Mouse (Mus musculus): Measurements from ENCODE around the gene Mid1. TPM values are rescaled to one million over a fixed set of nuclear protein-coding genes. Genes with fewer than 3 reads are reported as not detected.

The Mid1 gene
- polyA plus RNA-seq, 1 experiment = 15.2 TPM

- Histone ChIP-seq H3ac (ENCODE audit: control insufficient read depth, insufficient read length, low read depth) (no peak overlapping the region), H3K79me3 (ENCODE audit: low read depth) (peaks cover 14% of the 10 kb centered on the region), H3K4me3 (ENCODE audit: insufficient read depth, poor library complexity, severe bottlenecking) (no peak overlapping the region), H3K27me3 (ENCODE audit: control insufficient read depth, insufficient read depth, insufficient read length) (no peaks in the 10 kb centered on the region), H3K79me2 (ENCODE audit: control insufficient read depth, insufficient read depth) (peaks cover 58% of the 10 kb centered on the region), H3K36me3 (ENCODE audit: control insufficient read depth, insufficient read depth) (no peaks in the 10 kb centered on the region)
- TF ChIP-seq CEBPB (IDR thresholded peaks at IDR 0.05; ENCODE audit: low read depth) (no peak), CTCF (IDR thresholded peaks at IDR 0.05; ENCODE audit: control insufficient read depth, insufficient read depth, insufficient read length) (no peak), MAX (IDR thresholded peaks at IDR 0.05) (no peak), USF1 (IDR thresholded peaks at IDR 0.05; ENCODE audit: low read depth) (no peak), FOSL1 (IDR thresholded peaks at IDR 0.05; ENCODE audit: insufficient read depth, low read length, poor library complexity, severe bottlenecking) (no peak), MYOG (IDR thresholded peaks at IDR 0.05; ENCODE audit: control insufficient read depth, extremely low read depth, insufficient read length) (no peak), MYOD1 (IDR thresholded peaks at IDR 0.05; ENCODE audit: control insufficient read depth, insufficient read length, low read depth) (no peak)
Observed at GRCm38 (mm10) chrX:169906054-169906508, 221.1 kb downstream of the Mid1 start.

DNA sequence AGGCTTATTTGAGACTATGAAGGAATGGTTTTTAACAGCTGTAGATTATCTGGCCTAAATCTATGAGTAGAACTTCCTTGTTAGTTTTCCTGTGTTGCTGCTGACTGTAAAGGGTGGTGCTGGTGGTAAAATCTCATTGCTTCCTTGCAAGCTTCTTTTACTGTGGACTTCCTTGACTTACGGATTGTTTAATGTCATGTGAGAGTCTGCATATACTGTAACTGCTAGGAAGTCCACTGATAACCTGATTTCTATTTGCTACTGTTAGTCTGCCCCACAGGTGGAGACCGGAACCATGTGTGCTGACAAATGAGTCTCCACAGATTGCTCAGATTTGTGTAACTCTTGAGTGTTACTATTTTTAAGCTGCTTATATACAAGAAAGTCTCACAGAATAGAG lies 224.9 kb downstream of the Mid1 start:
- Histone ChIP-seq H3K27me3 (ENCODE audit: control insufficient read depth, insufficient read depth, insufficient read length) (no peaks in the 10 kb centered on the region), H3K4me3 (ENCODE audit: insufficient read depth, poor library complexity, severe bottlenecking) (no peak overlapping the region), H3K79me3 (ENCODE audit: low read depth) (peaks cover 9% of the 10 kb centered on the region), H3K79me2 (ENCODE audit: control insufficient read depth, insufficient read depth) (peaks cover 51% of the 10 kb centered on the region), H3ac (ENCODE audit: control insufficient read depth, insufficient read length, low read depth) (no peak overlapping the region), H3K36me3 (ENCODE audit: control insufficient read depth, insufficient read depth) (no peaks in the 10 kb centered on the region)
- no peak for TF ChIP-seq CTCF (IDR thresholded peaks at IDR 0.05; ENCODE audit: control insufficient read depth, insufficient read depth, insufficient read length)
- TF ChIP-seq USF1 (IDR thresholded peaks at IDR 0.05; ENCODE audit: low read depth) = no peak
- TF ChIP-seq MYOD1 (IDR thresholded peaks at IDR 0.05; ENCODE audit: control insufficient read depth, insufficient read length, low read depth) = no peak
- TF ChIP-seq MAX (IDR thresholded peaks at IDR 0.05) = no peak

DNA sequence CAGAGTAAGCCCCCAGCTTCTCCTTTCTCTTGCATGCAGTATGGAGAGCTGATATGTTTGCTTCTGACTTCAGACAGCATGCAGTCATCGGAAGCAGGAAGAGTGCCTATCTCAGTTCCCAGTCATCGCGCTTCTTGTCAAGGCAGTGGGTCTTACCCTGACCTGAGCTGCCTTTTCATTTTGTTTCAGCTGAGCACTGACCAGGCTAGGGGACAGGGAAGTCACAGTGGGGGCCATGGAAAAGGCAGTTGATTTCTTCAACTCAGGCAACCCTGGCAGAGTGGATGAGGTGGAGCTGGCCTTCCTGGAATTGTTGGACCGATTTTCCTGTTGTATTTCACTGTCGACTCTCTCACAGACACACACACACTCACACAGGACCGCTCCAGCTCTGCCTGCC lies 230.7 kb downstream of the Mid1 start:
- Histone ChIP-seq H3ac (ENCODE audit: control insufficient read depth, insufficient read length, low read depth) (no peak overlapping the region), H3K4me3 (ENCODE audit: insufficient read depth, poor library complexity, severe bottlenecking) (no peak overlapping the region), H3K79me3 (ENCODE audit: low read depth) (peaks cover 23% of the 10 kb centered on the region), H3K79me2 (ENCODE audit: control insufficient read depth, insufficient read depth) (peaks cover 44% of the 10 kb centered on the region), H3K36me3 (ENCODE audit: control insufficient read depth, insufficient read depth) (no peaks in the 10 kb centered on the region), H3K27me3 (ENCODE audit: control insufficient read depth, insufficient read depth, insufficient read length) (no peaks in the 10 kb centered on the region)
- TF ChIP-seq FOSL1 (IDR thresholded peaks at IDR 0.05; ENCODE audit: insufficient read depth, low read length, poor library complexity, severe bottlenecking) (no peak), MYOD1 (IDR thresholded peaks at IDR 0.05; ENCODE audit: control insufficient read depth, insufficient read length, low read depth) (no peak), CTCF (IDR thresholded peaks at IDR 0.05; ENCODE audit: control insufficient read depth, insufficient read depth, insufficient read length) (no peak), CEBPB (IDR thresholded peaks at IDR 0.05; ENCODE audit: low read depth) (no peak), USF1 (IDR thresholded peaks at IDR 0.05; ENCODE audit: low read depth) (no peak), MAX (IDR thresholded peaks at IDR 0.05) (no peak), MYOG (IDR thresholded peaks at IDR 0.05; ENCODE audit: control insufficient read depth, extremely low read depth, insufficient read length) (no peak)

DNA sequence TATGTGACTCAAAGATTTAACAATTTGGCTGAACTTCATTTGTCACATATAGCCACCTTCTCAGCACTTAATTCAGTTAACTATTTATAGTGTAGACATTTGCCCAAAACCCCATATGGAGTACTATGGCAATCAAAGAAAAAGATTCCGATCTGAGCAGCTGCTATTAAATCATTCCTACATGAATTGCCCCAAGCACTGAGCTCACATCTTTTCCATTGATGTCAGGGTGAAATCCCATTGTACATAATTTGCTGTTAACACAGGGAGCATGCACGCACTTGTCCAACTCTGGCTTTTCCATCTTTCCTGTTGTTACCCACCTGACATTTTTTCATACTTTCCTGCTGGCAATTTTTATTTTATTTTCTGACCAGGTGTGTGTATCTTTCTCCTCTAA lies 237.5 kb downstream of the Mid1 start:
- Histone ChIP-seq H3K79me2 (ENCODE audit: control insufficient read depth, insufficient read depth) (peaks cover 35% of the 10 kb centered on the region), H3K4me3 (ENCODE audit: insufficient read depth, poor library complexity, severe bottlenecking) (no peak overlapping the region), H3K27me3 (ENCODE audit: control insufficient read depth, insufficient read depth, insufficient read length) (no peaks in the 10 kb centered on the region), H3K36me3 (ENCODE audit: control insufficient read depth, insufficient read depth) (peaks cover 6% of the 10 kb centered on the region), H3ac (ENCODE audit: control insufficient read depth, insufficient read length, low read depth) (no peak overlapping the region), H3K79me3 (ENCODE audit: low read depth) (peaks cover 15% of the 10 kb centered on the region)
- TF ChIP-seq MYOD1 (IDR thresholded peaks at IDR 0.05; ENCODE audit: control insufficient read depth, insufficient read length, low read depth) (no peak), CEBPB (IDR thresholded peaks at IDR 0.05; ENCODE audit: low read depth) (no peak), MYOG (IDR thresholded peaks at IDR 0.05; ENCODE audit: control insufficient read depth, extremely low read depth, insufficient read length) (no peak), MAX (IDR thresholded peaks at IDR 0.05) (no peak), CTCF (IDR thresholded peaks at IDR 0.05; ENCODE audit: control insufficient read depth, insufficient read depth, insufficient read length) (no peak), FOSL1 (IDR thresholded peaks at IDR 0.05; ENCODE audit: insufficient read depth, low read length, poor library complexity, severe bottlenecking) (no peak), USF1 (IDR thresholded peaks at IDR 0.05; ENCODE audit: low read depth) (no peak)

- Histone ChIP-seq H3K27me3 (ENCODE audit: control insufficient read depth, insufficient read depth, insufficient read length) (no peaks in the 10 kb centered on the region), H3K79me3 (ENCODE audit: low read depth) (peaks cover 12% of the 10 kb centered on the region), H3ac (ENCODE audit: control insufficient read depth, insufficient read length, low read depth) (no peak overlapping the region), H3K4me3 (ENCODE audit: insufficient read depth, poor library complexity, severe bottlenecking) (no peak overlapping the region), H3K36me3 (ENCODE audit: control insufficient read depth, insufficient read depth) (peaks cover 9% of the 10 kb centered on the region), H3K79me2 (ENCODE audit: control insufficient read depth, insufficient read depth) (peaks cover 33% of the 10 kb centered on the region)
- TF ChIP-seq MAX (IDR thresholded peaks at IDR 0.05) = no peak
- TF ChIP-seq FOSL1 (IDR thresholded peaks at IDR 0.05; ENCODE audit: insufficient read depth, low read length, poor library complexity, severe bottlenecking) = no peak
- TF ChIP-seq MYOD1 (IDR thresholded peaks at IDR 0.05; ENCODE audit: control insufficient read depth, insufficient read length, low read depth) = no peak
- no peak for TF ChIP-seq CTCF (IDR thresholded peaks at IDR 0.05; ENCODE audit: control insufficient read depth, insufficient read depth, insufficient read length)
- no peak for TF ChIP-seq USF1 (IDR thresholded peaks at IDR 0.05; ENCODE audit: low read depth)
- TF ChIP-seq MYOG (IDR thresholded peaks at IDR 0.05; ENCODE audit: control insufficient read depth, extremely low read depth, insufficient read length) = no peak
- TF ChIP-seq CEBPB (IDR thresholded peaks at IDR 0.05; ENCODE audit: low read depth) = no peak
Observed at GRCm38 (mm10) chrX:169923417-169923816, 238.4 kb downstream of the Mid1 start.

DNA sequence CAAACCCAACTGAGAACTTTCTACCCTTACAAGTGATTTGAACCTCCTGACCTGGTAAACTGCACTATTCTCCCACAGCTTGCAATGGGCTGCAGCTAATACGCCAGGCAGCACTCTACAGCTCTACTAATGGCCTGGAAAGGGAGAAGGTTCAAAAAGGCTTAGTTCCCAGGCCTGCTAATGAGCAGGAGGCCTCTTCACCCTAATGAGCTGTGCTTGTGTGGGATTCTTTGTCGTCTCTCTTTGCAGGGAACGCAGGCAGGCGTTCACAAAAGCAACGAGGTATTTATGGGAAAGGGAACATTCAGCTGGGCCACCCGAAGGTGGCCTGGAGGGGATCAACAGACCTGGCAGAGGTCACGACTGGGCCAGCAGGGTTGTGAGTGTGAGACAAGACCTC lies 240.6 kb downstream of the Mid1 start:
- Histone ChIP-seq H3K27me3 (ENCODE audit: control insufficient read depth, insufficient read depth, insufficient read length) (no peaks in the 10 kb centered on the region), H3ac (ENCODE audit: control insufficient read depth, insufficient read length, low read depth) (no peak overlapping the region), H3K79me2 (ENCODE audit: control insufficient read depth, insufficient read depth) (peaks cover 42% of the 10 kb centered on the region), H3K4me3 (ENCODE audit: insufficient read depth, poor library complexity, severe bottlenecking) (no peak overlapping the region), H3K36me3 (ENCODE audit: control insufficient read depth, insufficient read depth) (peaks cover 9% of the 10 kb centered on the region), H3K79me3 (ENCODE audit: low read depth) (peaks cover 9% of the 10 kb centered on the region)
- TF ChIP-seq FOSL1 (IDR thresholded peaks at IDR 0.05; ENCODE audit: insufficient read depth, low read length, poor library complexity, severe bottlenecking) (no peak), CTCF (IDR thresholded peaks at IDR 0.05; ENCODE audit: control insufficient read depth, insufficient read depth, insufficient read length) (no peak), MAX (IDR thresholded peaks at IDR 0.05) (no peak), USF1 (IDR thresholded peaks at IDR 0.05; ENCODE audit: low read depth) (no peak), CEBPB (IDR thresholded peaks at IDR 0.05; ENCODE audit: low read depth) (no peak), MYOD1 (IDR thresholded peaks at IDR 0.05; ENCODE audit: control insufficient read depth, insufficient read length, low read depth) (no peak), MYOG (IDR thresholded peaks at IDR 0.05; ENCODE audit: control insufficient read depth, extremely low read depth, insufficient read length) (no peak)

All from C2C12 (cell line).